Mouse (Mus musculus): ENCODE results near the gene Tbce.

- no peak for TF ChIP-seq CTCF (IDR thresholded peaks at IDR 0.05; ENCODE audit: low read depth, low read length)
- TF ChIP-seq TAL1 (conservative IDR thresholded peaks at IDR 0.05; ENCODE audit: low read depth, low read length), result no peak
Measured at GRCm38 (mm10) chr13:14039292-14039965, at the start of gene Tbce.

Measured in G1E (cell line).